Mouse (Mus musculus) erythroblast, adult 5-6 weeks (primary cell): ENCODE measurements around the gene Brinp1. TPM values are rescaled to one million over a fixed set of nuclear protein-coding genes. Genes with fewer than 3 reads are reported as not detected.

Experiments
- ATAC-seq: replicated peaks from 2 replicates; pipeline ENCODE4 v1.8.0; 2016; ENCODE audit warnings: moderate number of reproducible peaks, mild to moderate bottlenecking, moderate TSS enrichment, inconsistent platforms; ENCODE audit not compliant: poor library complexity, low FRiP score, severe bottlenecking
- total RNA-seq, 2 experiments: library from RNA; stranded (forward) in 1 of 2; stranded (reverse) in 1 of 2; fragments of 150-400 nt in 1 of 2; fragments of 200-764, 138-1000 nt in 1 of 2; gene quantifications; 2 replicates each; pipeline versions ENCODE4 v1.2.3 to v1.2.4; 2015 to 2017; ENCODE audit warnings: low replicate concordance in 2 of 2

The Brinp1 gene
- not detected in 2 replicates for total RNA-seq (2015; ENCODE audit: low replicate concordance)
- not detected in 2 replicates for total RNA-seq (2017; ENCODE audit: low replicate concordance)

- ATAC-seq: no peak
Observed at GRCm38 (mm10) chr4:68954322-68954901, at the start of gene Brinp1. Gene Brinp1 (minus strand): TSS chr4:68954397.

GRCm38 (mm10) chr4:68957265-68957664 lies 3.1 kb upstream of the Brinp1 start:
- ATAC-seq: no peak

GRCm38 (mm10) chr4:68955621-68956020 lies 1.4 kb upstream of the Brinp1 start:
- no peak for ATAC-seq

DNA sequence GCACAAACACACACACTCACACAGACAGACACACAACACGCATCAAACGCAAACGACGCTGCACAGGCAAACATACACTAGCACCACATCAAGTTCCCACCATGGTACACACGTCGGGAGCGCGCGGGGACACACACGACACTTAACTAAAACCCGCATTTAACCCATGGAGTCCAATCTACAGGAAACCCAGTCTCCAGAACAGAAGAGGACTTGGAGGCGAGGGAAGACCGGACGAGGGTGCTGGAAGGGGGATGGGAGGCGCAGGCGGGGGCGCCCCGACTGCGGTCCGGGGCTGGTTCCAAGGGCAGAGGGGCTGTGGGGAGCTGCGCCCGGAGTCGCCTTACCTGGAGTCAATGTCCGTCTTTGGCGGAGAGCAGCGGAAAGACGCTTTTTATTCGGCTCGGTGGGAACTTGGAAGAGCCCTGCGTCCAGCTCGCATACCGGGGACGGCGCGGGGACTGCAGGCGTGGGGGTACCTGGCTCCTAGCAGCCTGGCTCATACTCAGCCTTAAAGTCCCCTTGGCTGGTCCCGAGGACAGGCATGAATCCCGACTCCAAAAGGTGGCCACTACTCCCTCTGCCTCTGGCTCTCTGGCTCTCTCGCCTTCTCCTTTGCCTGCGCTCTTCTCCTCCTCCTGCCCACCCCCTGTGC lies 403 bp downstream of the Brinp1 start:
- ATAC-seq: no peak

DNA sequence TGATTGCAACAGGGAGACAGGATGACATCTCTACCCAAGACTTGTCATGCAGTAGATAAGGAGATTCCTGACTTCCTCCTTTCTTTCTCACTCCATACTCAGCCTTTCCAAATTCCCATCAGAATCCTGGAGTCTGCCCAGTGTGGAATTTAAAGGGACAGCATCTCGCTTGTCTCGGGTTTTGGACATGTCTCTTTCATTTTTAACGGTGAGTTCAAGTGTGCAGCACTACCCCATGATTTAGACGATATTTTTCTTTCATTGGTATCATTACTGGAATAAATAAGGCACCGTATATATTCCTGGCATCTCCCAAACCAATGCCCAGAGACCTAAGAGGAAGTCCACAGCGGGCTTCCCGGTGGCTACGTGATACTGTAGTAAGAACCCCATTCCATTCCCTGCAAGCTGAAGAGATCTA lies 1.1 kb downstream of the Brinp1 start:
- ATAC-seq: no peak

- no peak for ATAC-seq
Observed at GRCm38 (mm10) chr4:68950556-68950955, 3.6 kb downstream of the Brinp1 start.

DNA sequence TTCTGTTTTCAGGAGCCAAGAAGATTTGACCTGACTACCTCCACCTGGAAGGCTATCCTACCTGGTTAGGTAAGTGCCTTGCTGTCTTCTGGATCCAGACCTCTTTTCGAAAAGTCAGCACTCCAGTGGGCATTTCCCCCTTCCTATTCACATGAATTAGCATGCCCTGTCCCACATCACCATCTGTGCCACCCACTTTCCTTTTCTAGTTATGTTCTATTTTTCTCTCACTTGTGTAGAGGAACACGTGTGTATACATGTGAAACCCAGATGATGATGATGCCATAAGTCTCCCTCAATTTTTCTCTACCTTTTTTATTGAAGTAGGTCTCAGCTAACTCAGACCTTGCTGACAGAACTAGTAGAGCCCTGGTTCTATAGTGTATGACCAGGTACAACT lies 11.3 kb downstream of the Brinp1 start:
- no peak for ATAC-seq

GRCm38 (mm10) chr4:68930022-68930421 lies 24.2 kb downstream of the Brinp1 start:
- no peak for ATAC-seq

DNA sequence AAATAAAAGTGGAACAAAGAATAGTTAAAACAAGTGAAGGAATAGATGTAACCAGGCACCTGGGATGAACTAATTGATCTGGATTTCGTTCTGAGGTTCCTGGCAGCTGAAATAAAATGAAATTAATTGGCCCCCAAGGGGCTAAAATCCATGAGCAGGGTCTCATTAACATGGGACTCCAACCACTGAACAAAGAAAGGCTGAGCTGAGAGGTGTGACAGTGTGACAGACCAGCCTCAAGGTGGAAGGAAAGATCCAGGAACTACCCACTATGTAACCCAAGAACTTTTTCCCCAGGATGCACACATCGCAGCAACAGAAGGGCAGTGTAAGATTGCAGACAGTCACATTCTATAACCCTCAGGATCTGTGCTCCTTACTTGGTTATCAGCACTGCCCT lies 28.1 kb downstream of the Brinp1 start:
- ATAC-seq: no peak

- no peak for ATAC-seq
Observed at GRCm38 (mm10) chr4:68922944-68923343, 31.3 kb downstream of the Brinp1 start.

- no peak for ATAC-seq
Observed at GRCm38 (mm10) chr4:68922504-68922903, 31.7 kb downstream of the Brinp1 start.

GRCm38 (mm10) chr4:68920127-68920526 lies 34.1 kb downstream of the Brinp1 start:
- no peak for ATAC-seq

GRCm38 (mm10) chr4:68910942-68911341 lies 43.3 kb downstream of the Brinp1 start:
- no peak for ATAC-seq

DNA sequence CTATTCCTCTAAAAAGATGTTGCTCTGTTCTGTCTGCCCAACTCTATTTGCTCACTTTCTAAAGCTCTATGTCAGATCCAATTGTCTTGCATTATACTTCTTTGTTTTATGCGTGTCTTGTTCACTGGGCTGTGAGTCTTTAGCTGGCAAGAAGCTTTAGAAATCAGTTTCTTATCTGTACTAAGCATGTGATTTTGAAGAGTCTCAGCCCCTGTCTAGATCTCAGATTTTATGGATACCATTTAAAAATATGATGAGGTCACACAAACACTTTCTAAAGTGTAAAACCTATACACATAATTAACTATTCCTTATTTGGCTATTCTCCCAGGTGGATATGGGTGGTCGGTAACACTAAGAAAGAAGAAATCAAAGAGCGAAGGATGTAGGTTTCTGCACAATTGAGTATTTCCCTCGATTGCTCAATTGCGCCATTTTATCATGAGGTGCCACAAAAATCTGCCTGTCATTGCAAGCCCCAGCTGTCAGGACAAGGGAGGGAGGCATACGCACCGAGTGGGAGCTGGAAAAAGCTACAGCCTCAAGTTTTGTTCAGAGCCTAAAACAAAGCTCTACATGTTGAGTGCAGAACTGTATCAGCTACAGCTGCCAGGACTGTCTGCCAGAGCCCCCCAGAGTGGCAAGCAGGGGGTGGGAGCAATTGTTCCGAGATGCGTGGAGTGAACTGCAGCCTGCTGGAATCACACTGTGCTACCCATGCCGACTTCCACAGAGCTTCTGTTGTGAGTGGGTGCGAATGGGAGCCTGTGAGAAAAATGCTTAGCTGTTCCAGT lies 47.6 kb downstream of the Brinp1 start:
- no peak for ATAC-seq

DNA sequence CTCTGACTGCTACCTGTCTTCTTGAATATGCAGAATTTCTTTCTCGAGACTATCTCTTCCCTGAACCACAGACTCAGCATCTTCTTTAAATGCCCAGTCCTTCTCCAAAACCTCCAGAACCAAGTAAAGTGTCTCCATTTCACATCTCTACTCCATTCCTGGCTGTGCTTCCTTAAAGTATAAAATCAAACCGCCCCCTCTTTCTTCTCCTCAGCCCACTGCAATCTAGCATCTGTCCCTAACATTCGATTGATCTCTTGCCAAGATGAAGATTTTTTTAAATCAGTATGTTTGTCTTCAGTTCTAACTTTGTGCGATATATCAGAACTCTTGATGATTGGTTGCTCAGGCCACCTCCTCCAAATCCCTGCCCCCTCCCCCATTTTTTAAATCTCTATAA lies 63.7 kb downstream of the Brinp1 start:
- ATAC-seq: no peak

- ATAC-seq: no peak
Observed at GRCm38 (mm10) chr4:68886276-68886675, 67.9 kb downstream of the Brinp1 start.

DNA sequence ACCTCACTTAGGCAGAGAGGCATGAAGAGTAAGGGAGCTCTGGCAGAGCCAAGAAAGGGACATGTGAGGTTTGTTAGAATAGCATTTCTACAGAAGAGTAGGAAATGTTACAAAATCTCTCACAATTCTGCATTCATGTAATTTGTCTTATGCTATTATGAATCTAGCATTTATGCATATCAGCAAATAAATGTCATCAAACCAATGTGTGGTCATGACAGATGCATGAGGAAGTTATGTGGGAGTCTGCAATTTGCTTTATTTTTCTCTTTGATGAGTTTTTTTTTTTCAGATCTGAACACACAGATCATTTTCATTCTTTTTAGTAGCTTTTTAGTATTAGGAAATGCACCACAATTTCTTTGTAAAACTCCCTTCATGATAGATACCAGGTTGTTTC lies 82.2 kb downstream of the Brinp1 start:
- no peak for ATAC-seq

DNA sequence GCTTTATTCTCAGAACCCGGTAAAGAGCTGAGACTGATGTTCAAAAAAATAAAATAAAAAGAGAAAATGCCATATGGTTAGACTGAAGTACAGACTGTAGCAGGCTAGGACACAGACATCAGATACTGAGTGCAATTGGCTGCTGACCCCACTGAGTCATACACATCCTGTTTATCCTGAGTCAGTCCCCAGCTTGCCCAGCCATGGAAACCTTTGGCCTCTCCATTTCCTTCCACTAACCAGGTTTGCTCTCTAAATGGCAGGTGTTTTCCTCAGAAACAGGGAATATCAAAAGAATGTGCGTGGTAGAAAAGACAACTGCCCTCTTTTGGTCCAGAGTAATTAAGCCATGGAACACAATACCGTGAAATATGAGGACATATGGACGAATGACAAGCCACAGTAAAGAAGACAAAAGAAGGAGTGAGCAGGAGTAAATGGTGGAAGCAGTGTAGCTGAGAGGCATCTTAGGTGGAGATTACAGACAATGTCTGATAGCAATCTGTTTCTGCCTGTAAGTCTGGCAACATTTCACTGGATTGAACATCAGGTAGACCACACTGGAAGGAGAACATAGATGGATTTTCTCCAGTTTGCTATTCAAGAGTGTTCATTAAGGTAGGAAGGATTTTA lies 88.9 kb downstream of the Brinp1 start:
- ATAC-seq: no peak

GRCm38 (mm10) chr4:68864668-68865067 lies 89.5 kb downstream of the Brinp1 start:
- ATAC-seq: no peak

DNA sequence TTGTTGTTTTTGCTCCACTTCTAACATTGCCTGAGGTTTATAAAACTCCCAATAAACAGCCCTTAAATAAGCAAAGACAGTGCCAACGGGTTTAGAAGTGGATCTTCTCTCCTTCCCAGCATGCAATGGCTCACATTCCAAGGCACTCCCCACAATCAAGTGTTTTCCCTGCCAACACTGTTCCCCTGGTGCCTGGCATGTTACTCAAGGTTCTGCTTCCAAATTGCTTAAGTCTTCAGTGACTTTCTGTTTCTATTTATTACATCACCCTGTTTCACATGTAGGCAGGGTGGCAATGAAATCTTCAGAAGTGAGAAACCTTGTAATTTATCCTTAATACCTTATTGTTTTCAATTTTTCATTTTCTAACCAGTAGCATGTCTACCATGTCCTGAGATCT lies 97.3 kb downstream of the Brinp1 start:
- ATAC-seq: no peak

- no peak for ATAC-seq
Observed at GRCm38 (mm10) chr4:68849671-68850070, 104.5 kb downstream of the Brinp1 start.
